Mouse (Mus musculus): Measurements from ENCODE around the gene Pask. TPM values are rescaled to one million over a fixed set of nuclear protein-coding genes. Genes with fewer than 3 reads are reported as not detected.

Gene Pask
- polyA plus RNA-seq, 1 experiment = 9.4 TPM

DNA sequence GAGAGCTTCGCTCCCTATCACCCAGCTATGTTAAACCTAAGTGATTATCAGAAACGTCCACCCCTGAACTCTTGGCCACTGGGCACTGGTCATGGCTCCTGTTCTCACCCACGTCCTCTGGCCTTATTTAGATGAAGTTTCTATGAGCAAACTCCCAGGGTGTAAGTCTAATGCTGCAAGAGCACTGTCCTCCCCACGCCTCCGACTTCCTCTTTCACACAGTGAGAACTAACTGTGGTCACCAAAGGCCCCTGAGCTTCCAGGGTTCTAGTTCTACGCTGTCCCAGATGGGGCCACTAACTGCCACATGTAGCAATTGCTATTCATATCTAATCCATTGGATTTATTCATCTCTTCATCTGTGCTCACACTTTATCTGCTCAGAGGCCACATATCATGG, 22.4 kb upstream of the Pask start:
- WGBS = 81% methylated on average over 6 of the region's 6 CpGs
- Histone ChIP-seq H3K4me3 (ENCODE audit: control insufficient read depth, insufficient read depth, low read length) (no peak overlapping the region), H3K36me3 (ENCODE audit: control insufficient read depth, insufficient read depth, low read length) (peaks cover 40% of the 10 kb centered on the region), H3K4me1 (replicated peaks; ENCODE audit: control insufficient read depth, insufficient read depth, low read length) (no peaks in the 10 kb centered on the region), H3K27ac (ENCODE audit: control insufficient read depth, insufficient read depth, low read length) (no peak overlapping the region), H3K27me3 (ENCODE audit: control insufficient read depth, insufficient read depth, low read length) (no peaks in the 10 kb centered on the region)
- no peak for DNase-seq
- no peak for TF ChIP-seq CTCF (IDR thresholded peaks at IDR 0.05; ENCODE audit: borderline replicate concordance, control insufficient read depth, extremely low read depth, insufficient read depth, low read length, poor library complexity)

DNA sequence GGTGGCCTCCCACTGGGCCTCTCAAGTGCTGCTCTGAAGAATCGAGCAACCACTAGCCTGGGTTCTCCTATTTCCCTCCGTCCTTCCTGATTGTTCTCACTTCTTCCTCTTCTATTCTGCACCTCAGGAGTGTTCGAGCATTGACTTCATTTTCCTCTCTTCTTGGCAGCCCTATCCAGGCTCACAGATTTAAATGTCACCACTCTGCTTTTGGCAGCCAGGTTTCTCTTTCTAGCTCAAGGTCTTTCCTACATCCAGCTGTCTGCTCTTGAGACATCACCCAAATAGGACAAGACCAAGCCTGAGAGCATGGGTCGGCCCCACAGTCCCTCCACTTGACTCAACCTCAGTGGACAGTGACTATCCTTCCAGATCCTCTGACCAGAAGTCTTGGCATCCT, 19.4 kb upstream of the Pask start:
- Histone ChIP-seq H3K27me3 (ENCODE audit: control insufficient read depth, insufficient read depth, low read length) (no peaks in the 10 kb centered on the region), H3K4me3 (ENCODE audit: control insufficient read depth, insufficient read depth, low read length) (no peak overlapping the region), H3K4me1 (replicated peaks; ENCODE audit: control insufficient read depth, insufficient read depth, low read length) (no peaks in the 10 kb centered on the region), H3K27ac (ENCODE audit: control insufficient read depth, insufficient read depth, low read length) (no peak overlapping the region), H3K36me3 (ENCODE audit: control insufficient read depth, insufficient read depth, low read length) (peaks cover 52% of the 10 kb centered on the region)
- DNase-seq = no peak
- no peak for TF ChIP-seq POLR2A (IDR thresholded peaks at IDR 0.05; ENCODE audit: control insufficient read depth, extremely low read depth, insufficient read depth, low read length, poor library complexity)
- TF ChIP-seq CTCF (IDR thresholded peaks at IDR 0.05; ENCODE audit: borderline replicate concordance, control insufficient read depth, extremely low read depth, insufficient read depth, low read length, poor library complexity) = no peak
- 94% methylated on average over 4 of the region's 4 CpGs for WGBS

DNA sequence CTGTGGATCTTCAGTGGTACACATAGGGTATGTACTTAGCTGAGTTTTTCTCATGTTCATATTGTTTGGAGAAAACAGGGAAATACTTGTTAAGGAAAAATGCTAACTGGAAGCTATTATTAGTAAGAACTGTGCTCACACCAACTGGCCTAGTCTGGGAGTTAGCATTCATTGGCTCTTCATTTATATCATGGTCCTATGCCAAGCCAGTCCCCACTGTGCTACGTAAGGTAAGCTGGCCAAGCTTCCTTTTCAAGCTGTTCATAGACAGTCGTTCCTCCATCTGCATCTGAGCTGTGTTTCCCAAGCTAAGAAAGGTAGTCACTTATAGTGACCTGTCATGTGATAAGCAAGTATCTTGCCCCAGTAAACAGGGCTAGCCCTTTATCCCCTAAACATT, 9.4 kb upstream of the Pask start:
- Histone ChIP-seq H3K27ac (ENCODE audit: control insufficient read depth, insufficient read depth, low read length) (no peak overlapping the region), H3K36me3 (ENCODE audit: control insufficient read depth, insufficient read depth, low read length) (peaks cover 87% of the 10 kb centered on the region), H3K4me1 (replicated peaks; ENCODE audit: control insufficient read depth, insufficient read depth, low read length) (no peaks in the 10 kb centered on the region), H3K4me3 (ENCODE audit: control insufficient read depth, insufficient read depth, low read length) (no peak overlapping the region), H3K27me3 (ENCODE audit: control insufficient read depth, insufficient read depth, low read length) (no peaks in the 10 kb centered on the region)
- TF ChIP-seq CTCF (IDR thresholded peaks at IDR 0.05; ENCODE audit: borderline replicate concordance, control insufficient read depth, extremely low read depth, insufficient read depth, low read length, poor library complexity) (no peak), POLR2A (IDR thresholded peaks at IDR 0.05; ENCODE audit: control insufficient read depth, extremely low read depth, insufficient read depth, low read length, poor library complexity) (no peak)
- WGBS = 97% methylated on average over 2 of the region's 2 CpGs
- no peak for DNase-seq

DNA sequence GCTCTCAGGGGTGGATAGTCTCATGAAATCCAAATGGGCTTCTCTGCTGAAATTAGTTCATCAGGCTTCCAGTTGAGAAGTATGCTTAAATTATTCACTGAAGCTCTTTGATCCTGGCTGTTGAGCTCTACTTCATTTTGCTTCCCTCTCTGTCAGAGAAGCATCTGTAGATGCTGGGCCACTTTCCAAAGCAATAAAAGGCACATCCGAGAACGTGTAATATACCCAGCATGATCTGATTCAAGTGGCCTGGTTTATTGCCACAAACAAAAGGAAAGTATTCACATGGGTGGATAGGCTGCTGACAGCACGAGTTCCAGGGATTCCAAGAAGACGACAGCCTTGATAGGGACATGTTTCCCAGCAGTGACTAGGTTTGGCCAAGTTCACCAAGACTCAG, 6.4 kb upstream of the Pask start:
- Histone ChIP-seq H3K36me3 (ENCODE audit: control insufficient read depth, insufficient read depth, low read length) (peaks cover 65% of the 10 kb centered on the region), H3K4me3 (ENCODE audit: control insufficient read depth, insufficient read depth, low read length) (no peak overlapping the region), H3K4me1 (replicated peaks; ENCODE audit: control insufficient read depth, insufficient read depth, low read length) (no peaks in the 10 kb centered on the region), H3K27ac (ENCODE audit: control insufficient read depth, insufficient read depth, low read length) (no peak overlapping the region), H3K27me3 (ENCODE audit: control insufficient read depth, insufficient read depth, low read length) (no peaks in the 10 kb centered on the region)
- WGBS = 90% methylated on average over 4 of the region's 4 CpGs
- TF ChIP-seq POLR2A (IDR thresholded peaks at IDR 0.05; ENCODE audit: control insufficient read depth, extremely low read depth, insufficient read depth, low read length, poor library complexity) = no peak
- TF ChIP-seq CTCF (IDR thresholded peaks at IDR 0.05; ENCODE audit: borderline replicate concordance, control insufficient read depth, extremely low read depth, insufficient read depth, low read length, poor library complexity) = no peak
- no peak for DNase-seq

DNA sequence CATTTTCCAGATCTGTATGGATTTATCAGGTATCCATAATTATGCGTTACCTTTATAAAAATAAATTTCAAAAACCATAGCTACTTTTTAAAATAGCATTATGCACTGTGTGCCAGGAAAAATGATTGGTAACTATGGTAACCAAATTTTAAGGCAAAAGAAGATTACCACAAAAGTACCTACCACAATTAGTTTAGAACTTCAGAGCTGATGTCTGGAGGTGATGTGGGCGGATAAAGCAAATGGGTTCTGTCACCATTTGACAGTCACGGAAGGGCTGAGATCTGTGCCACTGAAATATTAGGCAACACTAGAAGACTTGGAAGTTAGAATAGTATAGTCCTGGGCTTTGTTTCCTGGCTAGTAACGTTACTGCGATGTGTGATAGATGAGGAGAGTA, 3.9 kb upstream of the Pask start:
- Histone ChIP-seq H3K27ac (ENCODE audit: control insufficient read depth, insufficient read depth, low read length) (no peak overlapping the region), H3K4me1 (replicated peaks; ENCODE audit: control insufficient read depth, insufficient read depth, low read length) (peaks cover 3% of the 10 kb centered on the region; the same call in 1 of the 2 replicates), H3K27me3 (ENCODE audit: control insufficient read depth, insufficient read depth, low read length) (no peaks in the 10 kb centered on the region), H3K36me3 (ENCODE audit: control insufficient read depth, insufficient read depth, low read length) (peaks cover 40% of the 10 kb centered on the region), H3K4me3 (ENCODE audit: control insufficient read depth, insufficient read depth, low read length) (no peak overlapping the region)
- 96% methylated on average over 5 of the region's 5 CpGs for WGBS
- DNase-seq = no peak
- TF ChIP-seq CTCF (IDR thresholded peaks at IDR 0.05; ENCODE audit: borderline replicate concordance, control insufficient read depth, extremely low read depth, insufficient read depth, low read length, poor library complexity) (no peak), POLR2A (IDR thresholded peaks at IDR 0.05; ENCODE audit: control insufficient read depth, extremely low read depth, insufficient read depth, low read length, poor library complexity) (no peak)

DNA sequence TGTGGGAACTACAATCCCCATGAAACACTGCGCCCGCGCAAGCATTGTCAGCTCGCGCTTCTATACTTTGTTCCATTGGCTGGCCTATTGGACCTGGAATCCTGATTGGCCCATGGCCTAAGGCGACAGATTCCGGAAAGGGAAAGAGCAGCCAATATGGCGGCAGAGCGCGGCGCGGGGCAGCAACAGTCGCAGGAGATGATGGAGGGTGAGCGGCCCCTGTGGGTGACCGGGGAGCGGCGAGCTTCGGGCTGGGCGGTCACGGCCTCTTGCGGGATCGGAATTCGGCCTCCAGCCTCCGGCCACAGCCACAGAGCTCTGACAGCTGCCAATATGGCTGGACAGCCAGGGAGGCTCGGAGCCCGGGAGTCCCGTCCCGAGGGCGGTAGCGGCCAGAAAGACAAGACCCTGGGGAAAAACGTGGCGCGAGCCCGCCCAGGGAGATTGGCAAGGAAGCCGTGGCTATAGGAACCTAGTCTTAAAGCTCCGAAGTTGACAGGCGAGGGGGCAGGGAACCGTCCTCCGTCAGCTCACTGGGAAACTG, 294 bp upstream of the Pask start:
- DNase-seq = peak; percentile 90
- Histone ChIP-seq H3K27me3 (ENCODE audit: control insufficient read depth, insufficient read depth, low read length) (no peaks in the 10 kb centered on the region), H3K36me3 (ENCODE audit: control insufficient read depth, insufficient read depth, low read length) (0 out of 2 replicates have a peak, but pooled peaks cover 11% of the 10 kb centered on the region), H3K4me3 (ENCODE audit: control insufficient read depth, insufficient read depth, low read length) (peak overlapping the region; percentile 80), H3K4me1 (replicated peaks; ENCODE audit: control insufficient read depth, insufficient read depth, low read length) (peaks cover 3% of the 10 kb centered on the region; the same call in 1 of the 2 replicates), H3K27ac (ENCODE audit: control insufficient read depth, insufficient read depth, low read length) (no peak overlapping the region)
- TF ChIP-seq CTCF (IDR thresholded peaks at IDR 0.05; ENCODE audit: borderline replicate concordance, control insufficient read depth, extremely low read depth, insufficient read depth, low read length, poor library complexity) = 0 out of 2 replicates have a peak, but pooled peaks have one; percentile 6
- peak; percentile 67 for TF ChIP-seq POLR2A (IDR thresholded peaks at IDR 0.05; ENCODE audit: control insufficient read depth, extremely low read depth, insufficient read depth, low read length, poor library complexity)
- WGBS = under 1% methylated on average over 39 of the region's 39 CpGs

DNA sequence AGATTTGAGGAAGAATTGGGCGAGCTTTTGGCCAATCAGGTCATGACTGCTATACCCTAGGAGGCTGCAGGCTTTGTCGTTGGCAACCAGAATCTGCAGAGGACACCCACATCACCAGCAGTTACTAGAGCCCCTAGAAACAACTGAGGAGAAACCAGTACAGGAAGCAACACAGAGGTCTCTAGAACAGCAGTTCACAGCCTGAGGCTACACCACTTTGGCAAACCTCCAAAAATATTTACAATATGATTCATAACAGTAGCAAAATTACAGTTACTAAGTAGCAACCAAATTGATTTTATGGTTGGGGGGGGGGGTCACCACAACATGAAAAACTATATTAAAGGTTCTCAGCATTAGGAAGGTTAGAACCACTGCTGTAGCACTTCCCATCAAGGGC, 8.7 kb downstream of the Pask start:
- Histone ChIP-seq H3K4me1 (replicated peaks; ENCODE audit: control insufficient read depth, insufficient read depth, low read length) (no peaks in the 10 kb centered on the region), H3K36me3 (ENCODE audit: control insufficient read depth, insufficient read depth, low read length) (no peaks in the 10 kb centered on the region), H3K27ac (ENCODE audit: control insufficient read depth, insufficient read depth, low read length) (no peak overlapping the region), H3K4me3 (ENCODE audit: control insufficient read depth, insufficient read depth, low read length) (no peak overlapping the region), H3K27me3 (ENCODE audit: control insufficient read depth, insufficient read depth, low read length) (no peaks in the 10 kb centered on the region)
- no peak for DNase-seq
- TF ChIP-seq CTCF (IDR thresholded peaks at IDR 0.05; ENCODE audit: borderline replicate concordance, control insufficient read depth, extremely low read depth, insufficient read depth, low read length, poor library complexity) (no peak), POLR2A (IDR thresholded peaks at IDR 0.05; ENCODE audit: control insufficient read depth, extremely low read depth, insufficient read depth, low read length, poor library complexity) (no peak)
- 89% methylated on average over 2 of the region's 2 CpGs for WGBS
